Mouse (Mus musculus) heart, embryonic 12.5 days (tissue): ENCODE measurements at regions not wholly inside any gene's neighbourhood (a gene's known extent, or its start where the extent isn't known, plus 50 kb on each side); places are given as distances from the start of the nearest gene placed in this dataset.
A peak's percentile ranks its signal among the peaks of the same experiment; 100 is the strongest.
"Not testable (repeated sequence)": the region's sequence is repeated elsewhere in the genome, so short reads cannot be mapped to it uniquely, and the experiment has no call there.

Experiments
- ATAC-seq: fragments of 200-750 bp; cut with Nextera tagmentation; 2 replicates; pipeline ENCODE4 v1.8.0; 2017; ENCODE audit warnings: moderate TSS enrichment, moderate library complexity; ENCODE audit not compliant: insufficient number of reproducible peaks, low FRiP score
- H3K27ac ChIP-seq: fragments of 300-500 bp; sonication (generic); 2 replicates; pipeline ENCODE4 v1.5.1; 2016; ENCODE audit warnings: mild to moderate bottlenecking, moderate library complexity; ENCODE audit not compliant: poor library complexity, severe bottlenecking
- H3K27me3 ChIP-seq: fragments of 300-500 bp; sonication (generic); replicated peaks from 2 replicates; pipeline ENCODE4 v1.6.1; 2016; ENCODE audit warnings: mild to moderate bottlenecking, moderate library complexity
- H3K36me3 ChIP-seq: fragments of 300-500 bp; sonication (generic); 2 replicates; pipeline ENCODE4 v1.6.1; 2016; ENCODE audit warnings: mild to moderate bottlenecking, moderate library complexity
- H3K4me1 ChIP-seq: fragments of 300-500 bp; sonication (generic); replicated peaks from 2 replicates; pipeline ENCODE4 v1.6.1; 2016; ENCODE audit warnings: mild to moderate bottlenecking
- H3K4me2 ChIP-seq: fragments of 300-500 bp; sonication (generic); 2 replicates; pipeline ENCODE4 v1.6.1; 2016; ENCODE audit warnings: mild to moderate bottlenecking, moderate library complexity
- H3K4me3 ChIP-seq: fragments of 300-500 bp; sonication (generic); 2 replicates; pipeline ENCODE4 v1.5.1; 2016; ENCODE audit warnings: mild to moderate bottlenecking
- H3K9ac ChIP-seq: fragments of 300-500 bp; sonication (generic); 2 replicates; pipeline ENCODE4 v1.6.1; 2016; ENCODE audit warnings: mild to moderate bottlenecking, moderate library complexity
- H3K9me3 ChIP-seq: fragments of 300-500 bp; sonication (generic); replicated peaks from 2 replicates; pipeline ENCODE4 v1.6.1; 2016; ENCODE audit warnings: mild to moderate bottlenecking, moderate library complexity
- WGBS: fragments of 180-500 bp; shearing (Covaris S2); methylation state at CpG from one replicate; pipeline ENCODE4 v1.1.7; 2016; 5-methylcytosine and 5-hydroxymethylcytosine counted together

- peak; percentile 61; the same call in 1 of the 2 replicates for ATAC-seq
- no peaks in the 10 kb centered on the region for H3K9me3 ChIP-seq
- no peaks in the 10 kb centered on the region for H3K4me1 ChIP-seq
- no peak overlapping the region for H3K4me2 ChIP-seq
- no peaks in the 10 kb centered on the region for H3K36me3 ChIP-seq
- WGBS, result 34% methylated on average over 9 of the region's 9 CpGs
- H3K9ac ChIP-seq, result no peak overlapping the region
- no peak overlapping the region for H3K4me3 ChIP-seq
- no peak overlapping the region for H3K27ac ChIP-seq
- H3K27me3 ChIP-seq, result no peaks in the 10 kb centered on the region
These were observed 109.9 kb downstream of the Dmrta2 start for GRCm38 (mm10) chr4:110087570-110088247.

- Histone ChIP-seq H3K27me3 (no peaks in the 10 kb centered on the region), H3K9me3 (no peaks in the 10 kb centered on the region), H3K9ac (no peak overlapping the region), H3K27ac (no peak overlapping the region), H3K4me3 (no peak overlapping the region), H3K36me3 (no peaks in the 10 kb centered on the region), H3K4me2 (no peak overlapping the region), H3K4me1 (no peaks in the 10 kb centered on the region)
- WGBS, result 88% methylated on average over 6 of the region's 6 CpGs
- no peak for ATAC-seq
These were observed 115.4 kb downstream of the Dmrta2 start for GRCm38 (mm10) chr4:110093040-110093820.

- Histone ChIP-seq H3K27ac (no peak overlapping the region), H3K27me3 (no peaks in the 10 kb centered on the region), H3K4me3 (no peak overlapping the region), H3K36me3 (no peaks in the 10 kb centered on the region), H3K9ac (no peak overlapping the region), H3K9me3 (no peaks in the 10 kb centered on the region), H3K4me1 (no peaks in the 10 kb centered on the region), H3K4me2 (no peak overlapping the region)
- no peak for ATAC-seq
- 67% methylated on average over 1 of the region's 1 CpGs for WGBS
These were observed 116.7 kb downstream of the Dmrta2 start for GRCm38 (mm10) chr4:110094541-110094940.

DNA sequence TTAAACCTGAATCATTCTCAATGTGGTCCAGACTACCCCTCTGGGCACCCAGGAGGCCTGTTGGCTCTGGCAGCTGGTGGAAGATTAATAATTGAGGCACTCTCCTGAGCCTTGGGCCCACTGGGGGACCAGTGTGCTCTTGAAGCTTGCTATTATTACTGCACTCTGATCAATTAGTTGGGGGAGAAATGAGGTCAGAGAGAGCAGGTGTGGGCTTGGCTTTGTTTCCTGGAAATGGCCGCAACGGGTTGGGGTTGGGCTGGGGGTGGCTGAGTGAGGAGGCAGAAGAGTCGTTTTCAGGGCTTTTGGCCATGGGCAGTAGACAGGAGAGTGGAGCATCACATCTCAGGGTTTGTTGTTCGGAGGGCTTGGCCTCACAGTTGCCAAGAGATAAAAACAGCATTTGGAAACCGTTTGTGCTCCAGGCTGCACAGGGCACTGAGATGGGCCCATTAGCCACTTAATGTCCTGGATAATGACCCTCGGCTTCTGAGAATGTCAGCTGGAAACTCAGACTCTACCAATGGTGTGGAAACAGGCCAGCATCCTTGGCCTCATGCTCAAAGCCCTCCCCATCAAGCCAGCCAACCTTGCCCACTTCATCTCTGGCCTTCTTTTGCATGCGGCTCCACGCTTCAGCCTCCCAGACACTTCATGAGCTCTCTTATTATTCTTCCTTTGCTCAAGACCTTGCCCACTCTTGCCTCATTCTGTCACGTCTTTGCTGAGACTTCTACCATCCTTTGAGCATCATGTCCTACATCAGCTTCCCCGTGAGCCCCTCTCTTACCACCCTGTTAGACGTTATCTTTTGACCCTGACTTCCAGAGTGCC lies 118.1 kb downstream of the Dmrta2 start:
- no peaks in the 10 kb centered on the region for H3K27me3 ChIP-seq

GRCm38 (mm10) chr4:110104119-110104518 lies 126.3 kb downstream of the Dmrta2 start:
- not testable (repeated sequence) for H3K9me3 ChIP-seq, H3K4me2 ChIP-seq, H3K4me1 ChIP-seq, H3K4me3 ChIP-seq, H3K36me3 ChIP-seq, ATAC-seq, H3K9ac ChIP-seq, H3K27me3 ChIP-seq, H3K27ac ChIP-seq
- WGBS, result 84% methylated on average over 7 of the region's 7 CpGs

More for the DNA sequence above, 118.1 kb downstream of the Dmrta2 start:
- WGBS, result 69% methylated on average over 11 of the region's 11 CpGs
- Histone ChIP-seq H3K36me3 (no peaks in the 10 kb centered on the region), H3K4me1 (no peaks in the 10 kb centered on the region), H3K9me3 (no peaks in the 10 kb centered on the region), H3K4me2 (no peak overlapping the region), H3K27ac (no peak overlapping the region), H3K9ac (no peak overlapping the region), H3K4me3 (no peak overlapping the region)
- ATAC-seq, result no peak

DNA sequence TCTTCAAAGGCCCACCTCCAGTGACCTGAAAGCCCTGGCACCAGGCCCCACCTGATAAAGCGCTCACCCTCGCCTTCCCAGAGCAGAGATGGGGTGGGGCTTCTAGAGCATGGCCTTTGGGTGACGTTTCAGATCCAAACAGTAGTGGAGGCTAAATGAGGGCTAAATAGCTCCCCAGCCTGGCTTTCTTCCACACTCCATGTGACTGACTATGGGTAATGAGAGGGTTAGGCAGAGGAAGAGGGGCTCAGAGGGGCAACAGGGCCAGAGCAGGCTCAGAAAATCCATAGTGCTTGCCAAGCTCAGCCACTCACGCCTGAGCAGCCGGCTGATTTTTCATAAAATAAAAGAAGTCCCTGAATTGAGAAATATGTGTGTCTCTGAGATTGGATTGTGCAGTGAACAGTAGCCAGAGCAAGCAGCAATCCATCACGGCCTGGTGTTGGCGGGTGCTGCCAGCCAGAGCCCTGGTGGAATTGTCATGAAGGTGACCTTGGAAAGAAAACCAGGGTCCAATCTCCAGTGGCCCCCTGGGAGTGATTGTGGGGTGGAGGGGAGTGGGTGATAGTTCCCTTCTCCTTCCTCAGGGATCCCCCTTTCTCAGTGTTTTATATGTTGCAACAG lies 128.9 kb downstream of the Dmrta2 start:
- ATAC-seq, result no peak
- Histone ChIP-seq H3K27ac (no peak overlapping the region), H3K9ac (no peak overlapping the region), H3K36me3 (no peaks in the 10 kb centered on the region), H3K4me2 (no peak overlapping the region), H3K4me3 (no peak overlapping the region), H3K4me1 (no peaks in the 10 kb centered on the region), H3K27me3 (no peaks in the 10 kb centered on the region), H3K9me3 (no peaks in the 10 kb centered on the region)
- 64% methylated on average over 7 of the region's 7 CpGs for WGBS

DNA sequence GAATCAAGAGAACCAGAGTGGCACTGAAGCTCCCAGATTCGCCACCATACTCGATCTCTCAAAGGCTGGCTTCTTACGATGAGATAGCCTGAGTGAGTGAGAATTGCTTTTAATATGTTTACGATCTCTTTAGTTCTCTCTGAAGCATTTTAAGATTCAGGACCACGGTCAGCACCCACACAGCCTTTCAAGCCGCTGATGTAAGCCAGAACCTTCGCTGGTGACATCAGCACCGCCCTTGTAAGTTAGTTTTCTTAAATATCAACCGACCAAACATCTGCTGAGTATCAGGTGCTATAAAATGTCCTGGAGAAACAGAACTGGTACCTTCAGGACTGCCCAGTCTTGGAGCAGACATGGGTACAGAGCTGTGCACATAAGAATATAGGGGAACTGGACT lies 141.6 kb downstream of the Dmrta2 start:
- Histone ChIP-seq H3K4me2 (no peak overlapping the region), H3K9ac (no peak overlapping the region), H3K27me3 (no peaks in the 10 kb centered on the region), H3K4me1 (no peaks in the 10 kb centered on the region), H3K4me3 (no peak overlapping the region), H3K36me3 (no peaks in the 10 kb centered on the region), H3K9me3 (no peaks in the 10 kb centered on the region), H3K27ac (no peak overlapping the region)
- ATAC-seq, result no peak
- 23% methylated on average over 9 of the region's 9 CpGs for WGBS

DNA sequence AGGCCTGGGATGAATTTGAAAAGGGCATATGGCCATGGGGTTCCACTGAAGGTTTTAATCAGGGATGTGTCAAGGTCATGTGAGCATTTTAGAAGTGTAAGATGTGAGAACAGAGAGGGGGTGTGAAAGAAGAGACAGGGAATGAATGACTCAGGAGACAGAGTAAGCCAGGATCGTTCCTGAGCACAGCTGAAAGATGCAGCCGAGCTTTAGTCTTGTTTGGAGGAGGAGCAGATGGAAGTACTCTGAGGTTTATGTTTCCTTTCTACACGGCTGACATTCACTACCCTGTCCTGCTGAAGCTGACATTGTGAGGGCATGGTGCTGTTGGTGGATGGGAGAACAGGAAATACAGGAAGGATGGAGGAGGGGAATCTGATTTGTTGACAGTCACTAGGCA lies 142.0 kb downstream of the Dmrta2 start:
- Histone ChIP-seq H3K9me3 (no peaks in the 10 kb centered on the region), H3K4me1 (no peaks in the 10 kb centered on the region), H3K27me3 (no peaks in the 10 kb centered on the region), H3K27ac (no peak overlapping the region), H3K9ac (no peak overlapping the region), H3K4me2 (no peak overlapping the region), H3K36me3 (no peaks in the 10 kb centered on the region), H3K4me3 (no peak overlapping the region)
- WGBS, result 42% methylated on average over 3 of the region's 3 CpGs
- no peak for ATAC-seq

DNA sequence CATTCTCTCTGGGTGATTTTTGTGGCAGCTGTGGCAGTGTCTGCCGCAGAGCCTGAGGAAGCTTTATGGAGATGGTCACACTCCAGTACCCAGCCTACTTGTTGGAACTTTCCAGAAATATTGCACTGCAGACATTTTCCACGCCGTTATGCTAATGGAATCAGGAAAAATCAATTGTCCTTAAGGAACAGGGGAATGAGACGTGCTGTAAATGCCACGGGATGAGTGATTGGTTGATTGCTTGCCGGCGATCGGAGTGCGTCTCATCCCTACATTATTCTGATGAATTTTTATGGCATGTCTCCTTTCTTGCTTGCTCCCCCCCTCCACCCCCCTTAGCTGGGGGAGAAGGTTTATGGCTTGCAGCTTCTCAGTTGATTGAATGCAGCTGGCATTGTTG lies 142.9 kb downstream of the Dmrta2 start:
- WGBS, result 83% methylated on average over 9 of the region's 9 CpGs
- no peak overlapping the region for H3K27ac ChIP-seq
- H3K4me1 ChIP-seq, result no peaks in the 10 kb centered on the region
- no peaks in the 10 kb centered on the region for H3K36me3 ChIP-seq
- ATAC-seq, result no peak
- no peak overlapping the region for H3K4me2 ChIP-seq
- H3K27me3 ChIP-seq, result no peaks in the 10 kb centered on the region
- H3K4me3 ChIP-seq, result no peak overlapping the region
- H3K9me3 ChIP-seq, result no peaks in the 10 kb centered on the region
- no peak overlapping the region for H3K9ac ChIP-seq

DNA sequence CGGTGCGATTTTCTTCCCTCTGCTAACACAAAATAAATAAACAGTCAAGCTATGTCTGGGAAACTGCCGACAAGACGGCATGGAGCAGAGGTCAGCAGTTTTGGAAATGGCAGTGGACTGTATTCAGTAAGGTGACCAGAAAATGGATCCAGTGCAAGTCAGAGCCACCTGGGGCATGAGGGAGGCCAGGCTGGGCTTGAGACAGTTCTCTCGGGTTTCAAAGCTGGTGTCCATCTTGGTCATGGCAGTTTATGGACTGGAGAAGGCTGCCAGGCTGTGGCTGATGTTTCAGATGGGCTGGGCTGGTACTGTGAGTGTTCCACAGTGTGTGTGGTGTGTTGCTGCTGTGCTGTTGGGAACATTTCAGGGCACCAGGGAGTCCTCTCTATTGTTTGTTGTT lies 143.6 kb downstream of the Dmrta2 start:
- Histone ChIP-seq H3K36me3 (no peaks in the 10 kb centered on the region), H3K9me3 (no peaks in the 10 kb centered on the region), H3K4me3 (no peak overlapping the region), H3K9ac (no peak overlapping the region), H3K27ac (no peak overlapping the region), H3K4me1 (no peaks in the 10 kb centered on the region), H3K27me3 (no peaks in the 10 kb centered on the region), H3K4me2 (no peak overlapping the region)
- 54% methylated on average over 5 of the region's 5 CpGs for WGBS
- ATAC-seq, result no peak
